Mouse (Mus musculus) embryonic facial prominence, embryonic 10.5 days (tissue): ENCODE measurements around the gene Ell3. TPM values are rescaled to one million over a fixed set of nuclear protein-coding genes. Genes with fewer than 3 reads are reported as not detected.
A peak's percentile ranks its signal among the peaks of the same experiment; 100 is the strongest.

ENCODE experiments used
- DNase-seq: peaks from one replicate; pipeline ENCODE4 v3.0.0-alpha.2; 2017; ENCODE audit warnings: low spot score
- H3K27ac ChIP-seq: fragments of 300-500 bp; sonication (generic); replicated peaks from 2 replicates; pipeline ENCODE4 v1.5.1; 2016; ENCODE audit warnings: mild to moderate bottlenecking
- H3K27me3 ChIP-seq: fragments of 300-500 bp; sonication (generic); replicated peaks from 2 replicates; pipeline ENCODE4 v1.6.1; 2016; ENCODE audit warnings: low read depth, mild to moderate bottlenecking; ENCODE audit not compliant: poor library complexity, severe bottlenecking
- H3K36me3 ChIP-seq: fragments of 300-500 bp; sonication (generic); replicated peaks from 2 replicates; pipeline ENCODE4 v1.6.1; 2016; ENCODE audit warnings: mild to moderate bottlenecking, moderate library complexity
- H3K4me1 ChIP-seq: fragments of 300-500 bp; sonication (generic); 2 replicates; pipeline ENCODE4 v1.6.1; 2016
- H3K4me3 ChIP-seq: fragments of 300-500 bp; sonication (generic); 2 replicates; pipeline ENCODE4 v1.5.1; 2016; ENCODE audit warnings: mild to moderate bottlenecking, moderate library complexity
- H3K9me3 ChIP-seq: fragments of 300-500 bp; sonication (generic); 2 replicates; pipeline ENCODE4 v1.6.1; 2016; ENCODE audit warnings: mild to moderate bottlenecking
- WGBS: fragments of 180-500 bp; shearing (Covaris S2); methylation state at CpG from one replicate; pipeline ENCODE4 v1.1.7; 2016; 5-methylcytosine and 5-hydroxymethylcytosine counted together
- polyA plus RNA-seq: library from polyadenylated mRNA; unstranded; fragments of >200 nt; fragmentation: Nextera tagmentation; extraction: Ambion mirVana; gene quantifications from 2 replicates; pipeline ENCODE4 v1.2.1, GENCODE M21; 2016

The Ell3 gene
- polyA plus RNA-seq, 1 experiment from 2014 or later: 12.0 TPM

GRCm38 (mm10) chr2:121456692-121457642, 12.9 kb upstream of the Ell3 start, which contains the start of gene Serinc4:
Gene Serinc4, minus strand, starts transcription at chr2:121456781.
- peak; percentile 91 for DNase-seq
- Histone ChIP-seq H3K9me3 (no peaks in the 10 kb centered on the region), H3K27ac (peak within 1 kb of the TSS; percentile 88), H3K27me3 (no peaks in the 10 kb centered on the region), H3K36me3 (peaks cover 66% of the 10 kb centered on the region), H3K4me1 (peaks cover 21% of the 10 kb centered on the region), H3K4me3 (peak within 1 kb of the TSS; percentile 88)
- 5% methylated on average over 41 of the region's 41 CpGs for WGBS

DNA sequence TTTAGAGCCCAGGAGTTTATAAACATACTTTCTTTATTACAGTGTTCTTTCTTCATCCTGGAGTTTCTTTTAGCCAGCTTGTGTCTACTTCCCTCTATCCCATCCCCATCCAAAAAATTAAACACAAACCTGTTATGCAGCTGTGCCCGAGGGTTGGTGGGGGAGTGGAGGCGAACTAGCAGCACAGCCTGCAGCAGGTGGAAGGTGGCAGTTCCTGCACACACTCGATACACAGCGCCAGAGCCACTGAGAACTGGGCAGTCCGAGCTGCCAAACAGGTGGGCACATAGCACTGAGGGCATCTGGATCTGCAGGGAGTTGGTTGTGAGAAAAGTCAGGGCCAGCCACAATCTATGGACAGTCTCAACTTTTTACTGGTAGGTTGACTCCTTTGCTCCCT, 11.5 kb upstream of the Ell3 start:
- H3K4me1 ChIP-seq: peaks cover 30% of the 10 kb centered on the region
- no peaks in the 10 kb centered on the region for H3K9me3 ChIP-seq
- 81% methylated on average over 5 of the region's 5 CpGs for WGBS
- no peak overlapping the region for H3K4me3 ChIP-seq
- no peak for DNase-seq
- no peaks in the 10 kb centered on the region for H3K27me3 ChIP-seq
- no peak overlapping the region for H3K27ac ChIP-seq
- H3K36me3 ChIP-seq: peaks cover 69% of the 10 kb centered on the region

DNA sequence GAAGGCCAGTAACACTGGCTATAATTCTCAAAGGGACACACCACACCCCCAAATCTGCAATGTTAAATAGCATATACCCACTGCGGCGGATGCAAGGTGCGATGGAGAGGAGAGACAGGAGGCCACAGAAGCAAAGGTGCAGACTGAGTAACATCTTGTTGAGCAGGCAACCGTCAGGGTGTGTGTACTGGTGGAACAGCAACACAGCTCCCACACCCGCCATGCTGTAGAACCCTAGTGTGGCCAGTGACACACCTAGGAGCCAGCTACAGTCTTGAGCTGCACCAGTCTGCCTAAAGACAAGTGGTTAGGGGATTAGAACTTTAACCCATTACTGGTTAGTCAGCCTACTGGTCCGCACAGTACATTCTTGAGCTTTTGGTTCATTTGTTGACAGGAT, 9.8 kb upstream of the Ell3 start:
- H3K9me3 ChIP-seq: no peaks in the 10 kb centered on the region
- peak overlapping the region; percentile 5; the same call in 1 of the 2 replicates for H3K4me3 ChIP-seq
- no peak overlapping the region for H3K27ac ChIP-seq
- peaks cover 56% of the 10 kb centered on the region for H3K36me3 ChIP-seq
- H3K4me1 ChIP-seq: peaks cover 36% of the 10 kb centered on the region
- WGBS: 88% methylated on average over 6 of the region's 6 CpGs
- no peak for DNase-seq
- no peaks in the 10 kb centered on the region for H3K27me3 ChIP-seq

GRCm38 (mm10) chr2:121452990-121453389, 8.9 kb upstream of the Ell3 start, which contains the start of gene Hypk:
Gene Hypk, plus strand, starts transcription at chr2:121453290.
- peaks cover 48% of the 10 kb centered on the region for H3K36me3 ChIP-seq
- DNase-seq: no peak
- no peak within 1 kb of the TSS for H3K27ac ChIP-seq
- H3K4me3 ChIP-seq: peak within 1 kb of the TSS; percentile 5; the same call in 1 of the 2 replicates
- WGBS: 82% methylated on average over 4 of the region's 4 CpGs
- no peaks in the 10 kb centered on the region for H3K27me3 ChIP-seq
- H3K9me3 ChIP-seq: no peaks in the 10 kb centered on the region
- peaks cover 40% of the 10 kb centered on the region for H3K4me1 ChIP-seq

- Histone ChIP-seq H3K4me1 (peaks cover 41% of the 10 kb centered on the region), H3K27ac (no peak overlapping the region), H3K9me3 (no peaks in the 10 kb centered on the region), H3K36me3 (peaks cover 47% of the 10 kb centered on the region), H3K27me3 (no peaks in the 10 kb centered on the region), H3K4me3 (peak overlapping the region; percentile 2; the same call in 1 of the 2 replicates)
- DNase-seq: no peak
- WGBS: 83% methylated on average over 4 of the region's 4 CpGs
Measured at GRCm38 (mm10) chr2:121452361-121452760, 8.3 kb upstream of the Ell3 start.

DNA sequence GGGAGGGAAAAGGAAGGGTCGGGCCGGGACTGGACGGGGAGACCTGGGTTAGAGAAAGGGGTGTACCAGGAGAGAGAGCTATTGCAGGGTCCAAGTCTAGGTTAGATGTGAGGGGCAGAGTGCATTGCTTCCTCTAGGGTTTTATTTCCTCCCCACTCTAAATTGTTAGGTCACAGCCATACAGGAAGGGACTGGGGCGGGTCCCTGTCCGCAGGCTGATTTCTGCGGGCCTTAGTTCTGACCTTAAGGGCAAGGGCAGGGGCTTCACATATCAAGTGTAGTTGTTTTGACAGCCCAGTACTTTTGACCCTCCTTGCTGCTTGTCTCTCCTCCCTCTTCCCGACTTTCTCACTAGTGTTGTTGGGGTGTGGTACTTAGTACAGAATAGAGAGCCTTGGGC, 6.0 kb upstream of the Ell3 start:
- no peak for DNase-seq

DNA sequence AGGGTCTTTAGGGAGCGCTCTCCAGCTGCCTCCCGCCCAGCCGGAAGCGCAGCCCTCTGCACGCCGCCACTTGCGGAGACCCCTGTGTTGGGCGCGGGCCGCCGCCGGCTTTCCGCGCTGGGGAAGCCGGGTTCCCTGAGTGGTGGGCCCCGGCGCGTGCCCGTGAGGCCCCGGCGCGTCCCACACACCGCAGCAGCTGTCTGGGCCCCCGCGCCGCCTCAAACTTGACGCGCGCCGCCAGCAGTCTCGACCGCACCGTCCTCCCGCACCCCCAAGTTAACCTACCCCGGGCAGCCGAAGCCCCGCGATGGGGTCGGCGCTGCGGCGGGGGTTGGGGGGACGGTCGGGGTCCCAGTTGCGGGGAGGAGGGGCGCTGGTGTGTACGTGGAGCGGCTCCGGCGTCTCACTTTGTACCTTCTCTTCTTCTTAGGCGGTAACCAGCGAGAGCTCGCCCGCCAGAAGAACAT, 5.5 kb upstream of the Ell3 start:
- Histone ChIP-seq H3K4me1 (peaks cover 34% of the 10 kb centered on the region), H3K36me3 (peaks cover 40% of the 10 kb centered on the region), H3K27me3 (no peaks in the 10 kb centered on the region), H3K27ac (peak overlapping the region; percentile 96), H3K9me3 (no peaks in the 10 kb centered on the region), H3K4me3 (peak overlapping the region; percentile 100)
- no peak for DNase-seq
- under 1% methylated on average over 53 of the region's 54 CpGs for WGBS

More for the DNA sequence above, 6.0 kb upstream of the Ell3 start:
- Histone ChIP-seq H3K9me3 (no peaks in the 10 kb centered on the region), H3K4me3 (peak overlapping the region; percentile 100), H3K36me3 (peaks cover 45% of the 10 kb centered on the region), H3K27ac (peak overlapping the region; percentile 96), H3K27me3 (no peaks in the 10 kb centered on the region), H3K4me1 (peaks cover 34% of the 10 kb centered on the region)
- WGBS: 2% methylated on average over 7 of the region's 7 CpGs

DNA sequence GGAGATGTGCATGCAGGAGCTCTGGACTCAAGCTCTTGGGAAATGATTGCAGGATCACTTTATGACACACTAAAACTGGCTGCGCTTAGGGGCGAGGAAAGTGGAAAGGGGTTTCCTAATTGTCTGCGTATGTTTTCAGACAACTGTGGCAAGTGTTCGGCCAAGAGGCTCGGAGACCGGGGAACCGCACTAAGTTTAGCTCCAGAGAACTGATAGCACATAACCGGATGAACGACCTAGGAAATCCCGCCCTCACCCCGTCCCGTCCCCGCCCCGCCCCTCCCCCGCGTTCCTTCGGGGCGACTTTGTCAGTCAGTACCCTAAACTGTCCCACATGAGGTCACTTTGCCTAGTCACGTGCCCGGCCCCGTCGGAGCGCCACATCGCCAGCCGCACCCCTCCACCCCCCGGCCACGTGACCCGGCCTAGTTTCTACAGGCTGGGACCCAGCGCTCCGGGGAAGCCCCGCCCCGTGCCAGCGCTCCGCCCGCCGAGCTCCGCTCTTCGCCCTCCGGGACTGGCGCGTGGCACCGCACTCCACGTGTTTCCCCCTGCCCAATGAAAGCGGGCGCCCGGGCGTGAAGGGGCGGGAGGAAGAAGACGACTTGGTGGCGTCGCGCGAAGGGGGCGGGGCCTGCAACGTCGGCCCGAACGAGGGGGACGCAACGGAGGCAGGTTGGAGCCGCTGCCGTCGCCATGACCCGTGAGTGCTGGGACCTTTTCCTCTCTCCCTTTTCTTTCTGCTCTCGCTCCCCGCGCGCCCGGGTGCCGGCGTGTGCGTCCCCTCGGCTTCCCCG, 4.9 kb upstream of the Ell3 start, which contains the start of gene Serf2:
Gene Serf2 (plus strand): TSS at position 457 of the 797 bp plus-strand sequence.
- H3K27me3 ChIP-seq: no peaks in the 10 kb centered on the region
- DNase-seq: peak; percentile 100
- WGBS: 1% methylated on average over 73 of the region's 74 CpGs
- H3K9me3 ChIP-seq: no peaks in the 10 kb centered on the region
- peaks cover 34% of the 10 kb centered on the region for H3K4me1 ChIP-seq
- peak within 1 kb of the TSS; percentile 100 for H3K4me3 ChIP-seq
- H3K27ac ChIP-seq: peak within 1 kb of the TSS; percentile 96
- peaks cover 33% of the 10 kb centered on the region for H3K36me3 ChIP-seq

DNA sequence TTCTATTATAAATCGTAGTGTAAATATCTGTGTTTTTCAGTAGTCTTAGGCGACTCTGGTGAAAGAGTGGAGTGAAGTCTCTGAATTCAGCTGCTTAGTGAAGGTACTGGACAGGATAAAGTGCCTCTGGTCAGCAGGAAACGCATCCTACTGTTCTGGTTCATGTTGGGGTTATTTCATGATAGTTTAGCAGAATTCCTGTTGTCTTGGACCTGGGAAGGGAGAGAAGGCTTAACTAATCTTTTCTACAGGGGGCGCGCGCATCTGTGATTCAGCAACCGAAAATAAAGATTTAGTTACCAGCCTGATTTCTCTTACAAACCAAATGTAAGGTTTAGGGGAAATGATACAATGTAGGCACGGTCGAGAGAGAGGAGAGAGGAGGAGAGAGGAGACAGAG, 4.1 kb upstream of the Ell3 start:
- Histone ChIP-seq H3K36me3 (peaks cover 25% of the 10 kb centered on the region), H3K4me3 (peak overlapping the region; percentile 100), H3K27me3 (no peaks in the 10 kb centered on the region), H3K9me3 (no peaks in the 10 kb centered on the region), H3K27ac (peak overlapping the region; percentile 81), H3K4me1 (peaks cover 32% of the 10 kb centered on the region)
- DNase-seq: peak; percentile 50
- WGBS: 15% methylated on average over 9 of the region's 9 CpGs

DNA sequence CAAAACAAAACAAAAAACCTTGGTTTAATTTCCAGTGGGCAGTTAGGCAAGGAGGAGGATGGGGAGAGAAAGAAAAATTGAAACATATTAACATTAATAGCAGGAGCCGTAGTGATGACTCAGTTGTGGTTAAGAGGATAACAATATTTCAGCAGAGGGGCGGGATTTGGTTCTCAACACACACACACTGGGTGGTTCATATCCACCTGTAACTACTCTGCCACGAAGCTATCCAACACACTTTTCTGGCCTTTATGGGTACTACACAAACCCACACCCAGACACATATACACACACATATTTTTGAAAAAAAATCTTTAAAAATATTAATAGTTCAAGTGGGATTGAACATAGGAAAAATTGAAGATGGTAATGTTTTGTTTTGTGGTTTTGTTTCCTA, 2.9 kb upstream of the Ell3 start:
- Histone ChIP-seq H3K36me3 (peaks cover 14% of the 10 kb centered on the region), H3K9me3 (no peaks in the 10 kb centered on the region), H3K27me3 (peaks cover 10% of the 10 kb centered on the region), H3K27ac (no peak overlapping the region), H3K4me3 (no peak overlapping the region), H3K4me1 (peaks cover 40% of the 10 kb centered on the region)
- DNase-seq: no peak
- WGBS: 90% methylated on average over 3 of the region's 3 CpGs

GRCm38 (mm10) chr2:121446506-121446905, 2.4 kb upstream of the Ell3 start:
- H3K9me3 ChIP-seq: no peaks in the 10 kb centered on the region
- peaks cover 11% of the 10 kb centered on the region for H3K36me3 ChIP-seq
- H3K4me3 ChIP-seq: no peak overlapping the region
- DNase-seq: no peak
- 77% methylated on average over 4 of the region's 4 CpGs for WGBS
- peaks cover 15% of the 10 kb centered on the region for H3K27me3 ChIP-seq
- peaks cover 44% of the 10 kb centered on the region for H3K4me1 ChIP-seq
- H3K27ac ChIP-seq: no peak overlapping the region

- Histone ChIP-seq H3K9me3 (no peaks in the 10 kb centered on the region), H3K27ac (no peak overlapping the region), H3K36me3 (peaks cover 1% of the 10 kb centered on the region), H3K4me3 (no peak overlapping the region), H3K4me1 (peaks cover 31% of the 10 kb centered on the region), H3K27me3 (peaks cover 24% of the 10 kb centered on the region)
- WGBS: 86% methylated on average over 3 of the region's 3 CpGs
- DNase-seq: no peak
Measured at GRCm38 (mm10) chr2:121445117-121445516, 1.0 kb upstream of the Ell3 start.
